Mouse (Mus musculus): ENCODE data around the gene Npb.

Npb gene

GRCm38 (mm10) chr11:120608241-120609034 is at the start of gene Npb:
Npb (plus strand) TSS chr11:120608477.
- DNase-seq (ENCODE audit: low read depth): no peak

GRCm38 (mm10) chr11:120558843-120559242 is 49.4 kb upstream of the Npb start:
- peak; percentile 47 for DNase-seq (ENCODE audit: low read depth)

DNA sequence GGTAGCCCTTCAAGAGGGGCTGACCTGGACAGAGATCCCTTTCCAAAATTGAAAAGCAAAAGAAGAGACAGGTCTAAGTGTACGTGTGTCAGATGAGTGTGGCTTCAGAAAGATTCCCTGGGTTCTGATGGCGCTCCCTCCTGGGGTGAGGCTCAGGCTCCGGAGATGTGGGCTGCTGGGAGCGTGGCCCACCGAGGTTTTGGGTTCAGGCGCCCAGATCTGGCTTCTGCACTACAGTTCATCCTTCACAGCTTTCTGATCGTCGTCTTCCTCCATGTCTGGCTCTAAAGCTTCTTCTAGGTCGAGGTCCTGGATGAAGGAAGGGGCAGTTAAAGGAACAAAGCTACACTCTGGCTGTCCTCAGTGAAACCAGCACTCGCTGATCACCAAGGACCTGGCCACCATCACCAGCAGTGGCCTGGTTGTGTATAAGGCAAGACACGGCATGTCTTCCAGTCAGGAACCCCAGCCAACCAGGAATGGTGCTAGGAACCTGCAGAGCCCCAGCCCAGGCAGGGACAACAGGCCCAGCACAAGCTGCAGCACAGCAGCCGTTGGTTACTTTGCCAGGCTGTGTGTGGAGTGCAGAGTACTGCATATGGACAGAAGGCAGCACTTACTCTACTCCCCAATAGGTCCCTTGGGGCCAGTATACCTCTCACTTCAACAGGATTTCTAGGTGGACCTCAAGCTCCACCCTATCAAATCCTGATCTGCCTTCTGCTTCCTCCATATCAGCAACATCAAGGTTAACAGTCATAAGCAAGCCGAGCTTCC is 47.1 kb upstream of the Npb start:
- DNase-seq (ENCODE audit: low read depth): no peak

DNA sequence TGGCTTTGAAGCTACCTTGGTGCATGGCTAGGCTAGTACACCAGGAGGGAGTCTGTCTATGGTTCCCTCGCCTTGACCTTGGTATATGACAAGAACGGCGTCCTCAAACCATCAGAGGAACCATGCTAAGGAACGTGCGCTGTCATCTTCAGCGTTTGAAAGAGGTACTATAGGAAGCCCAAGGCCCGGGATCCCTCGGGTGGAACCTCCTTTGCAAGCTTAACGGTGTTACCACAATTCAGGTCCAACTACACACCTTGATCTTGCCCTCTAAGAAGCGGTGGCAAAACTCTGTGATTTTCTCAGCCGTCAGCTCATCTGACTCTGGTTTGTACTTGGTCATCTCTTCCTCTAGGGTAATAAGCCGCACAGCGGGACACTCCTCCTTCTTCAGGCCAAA is 45.3 kb upstream of the Npb start:
- no peak for DNase-seq (ENCODE audit: low read depth)

DNA sequence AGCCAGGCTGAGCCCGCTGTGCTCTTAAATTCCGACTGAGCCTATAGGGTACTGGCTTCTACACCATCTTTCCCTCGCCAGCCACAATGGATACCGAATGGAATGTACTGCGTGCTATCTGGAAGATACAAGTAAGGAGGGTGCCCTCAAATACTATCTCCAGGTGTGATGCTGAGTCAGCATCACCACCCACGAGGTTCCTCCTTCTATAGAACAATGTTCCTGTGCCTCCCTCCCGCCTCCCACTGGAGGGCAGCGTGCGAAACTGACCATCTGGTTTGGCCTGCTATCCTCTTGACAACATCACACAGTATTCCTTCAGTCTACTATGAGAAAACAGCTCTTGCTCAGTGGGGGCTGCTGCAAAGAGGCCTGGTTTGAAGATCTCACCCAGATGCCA is 43.2 kb upstream of the Npb start:
- no peak for DNase-seq (ENCODE audit: low read depth)

- DNase-seq (ENCODE audit: low read depth): no peak
These were observed 40.0 kb upstream of the Npb start for GRCm38 (mm10) chr11:120568324-120568723.

GRCm38 (mm10) chr11:120571122-120571521 is 37.2 kb upstream of the Npb start:
- DNase-seq (ENCODE audit: low read depth): peak; percentile 75

GRCm38 (mm10) chr11:120571754-120572416 is 36.4 kb upstream of the Npb start:
- DNase-seq (ENCODE audit: low read depth): no peak

- DNase-seq (ENCODE audit: low read depth): peak; percentile 38
These were observed 35.9 kb upstream of the Npb start for GRCm38 (mm10) chr11:120572417-120572751.

DNA sequence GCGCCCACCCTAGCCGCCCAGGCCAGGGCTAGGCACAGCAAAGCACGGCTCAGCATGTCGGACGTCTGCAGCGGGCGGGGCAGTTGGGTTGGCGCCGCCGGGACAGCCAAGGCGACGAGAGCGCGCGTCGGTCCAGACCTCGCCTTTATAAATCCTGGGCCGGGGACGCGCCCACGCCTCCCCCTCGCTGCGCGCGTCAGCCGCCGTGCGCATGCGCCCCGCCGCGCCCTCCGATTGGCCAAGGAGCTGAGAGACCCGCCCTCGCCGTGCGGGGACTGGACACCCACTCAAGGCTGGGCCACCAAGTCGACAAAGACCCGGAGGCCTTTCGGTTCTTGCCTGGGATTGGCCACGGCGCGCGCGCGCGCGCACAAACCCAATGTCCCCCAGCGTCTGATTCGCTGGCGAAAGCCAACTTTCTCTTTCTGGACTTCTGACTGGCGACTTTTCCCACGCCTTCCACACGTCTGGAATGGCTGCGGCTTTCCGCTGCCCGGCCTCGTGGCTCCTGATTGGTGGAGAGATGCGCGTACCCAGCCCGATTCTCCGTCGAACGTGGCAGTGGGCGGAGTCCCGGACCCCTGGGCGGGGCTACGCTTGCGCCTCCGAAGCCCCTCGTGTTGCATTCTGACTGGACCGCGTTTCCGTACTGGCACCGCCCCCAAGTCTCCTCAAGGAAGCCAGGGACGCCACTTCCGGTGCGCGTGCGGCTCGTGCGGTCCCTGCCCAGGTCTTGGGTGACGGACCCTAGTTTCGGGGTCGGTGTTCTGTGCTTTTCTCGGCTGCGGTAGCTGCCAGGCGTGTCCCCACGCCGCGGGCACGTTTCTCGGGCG is 35.3 kb upstream of the Npb start, which contains the start of gene P4hb:
TSS of gene P4hb (minus strand) at position 502 of the 833 bp plus-strand sequence.
- peak; percentile 100 for DNase-seq (ENCODE audit: low read depth)

GRCm38 (mm10) chr11:120573585-120574277 is 34.5 kb upstream of the Npb start:
- no peak for DNase-seq (ENCODE audit: low read depth)

- DNase-seq (ENCODE audit: low read depth): peak; percentile 35
These were observed 34.0 kb upstream of the Npb start for GRCm38 (mm10) chr11:120574278-120574600.

- no peak for DNase-seq (ENCODE audit: low read depth)
These were observed 33.2 kb upstream of the Npb start for GRCm38 (mm10) chr11:120575046-120575445.

DNA sequence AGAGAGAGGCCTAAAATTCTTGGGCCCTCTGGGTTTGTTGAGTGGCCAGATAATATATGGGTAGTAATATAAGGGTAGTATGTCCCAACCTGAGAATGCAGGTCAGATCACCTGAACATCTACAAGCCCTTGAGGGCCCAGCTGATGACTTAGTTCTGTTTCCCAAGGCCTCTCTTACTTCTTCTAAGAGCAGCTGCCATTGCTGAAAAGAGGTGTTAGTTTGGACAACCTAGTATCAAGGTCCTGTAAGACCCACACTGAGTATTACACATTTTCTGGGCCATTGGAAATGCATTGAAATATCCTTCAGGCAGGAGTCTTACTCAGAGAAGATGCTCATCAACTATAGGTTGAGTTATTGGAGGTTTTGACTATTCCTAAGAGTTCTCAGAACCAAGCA is 32.3 kb upstream of the Npb start:
- DNase-seq (ENCODE audit: low read depth): no peak

GRCm38 (mm10) chr11:120576365-120576981 is 31.8 kb upstream of the Npb start:
- no peak for DNase-seq (ENCODE audit: low read depth)

GRCm38 (mm10) chr11:120577211-120578023 is 30.9 kb upstream of the Npb start:
- DNase-seq (ENCODE audit: low read depth): peak; percentile 80

DNA sequence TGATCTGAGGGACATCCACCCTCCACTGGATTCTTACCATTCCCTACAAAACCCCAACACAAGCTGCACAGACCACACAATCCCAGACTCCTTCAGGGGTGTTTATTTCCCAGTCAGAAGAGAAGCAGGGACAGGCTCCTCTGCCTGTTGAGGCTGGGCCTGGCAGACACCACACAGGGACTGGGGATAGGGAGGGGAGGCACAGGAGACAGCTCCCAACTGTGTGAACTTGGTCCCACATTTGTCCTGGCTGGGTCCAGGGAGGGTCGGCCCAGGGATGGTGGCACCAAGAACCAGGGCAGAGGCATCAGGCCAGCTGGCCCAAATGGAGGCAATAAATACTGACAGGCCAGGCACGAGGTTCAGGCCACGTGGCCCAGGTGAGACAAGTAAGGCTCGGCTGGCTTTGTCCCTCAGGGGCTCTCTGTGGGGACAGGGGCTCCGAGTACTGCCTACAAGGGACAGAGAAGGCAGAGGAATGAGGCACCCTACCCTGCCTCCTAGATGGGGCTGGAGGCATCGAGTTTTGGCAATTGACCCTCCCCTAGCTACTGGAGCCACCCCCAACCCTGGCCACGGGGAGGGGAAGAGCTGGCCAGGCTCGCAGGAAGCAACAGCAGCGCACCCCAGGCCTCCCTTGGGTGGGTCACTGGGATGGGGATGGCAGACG is 30.1 kb upstream of the Npb start:
- no peak for DNase-seq (ENCODE audit: low read depth)

DNA sequence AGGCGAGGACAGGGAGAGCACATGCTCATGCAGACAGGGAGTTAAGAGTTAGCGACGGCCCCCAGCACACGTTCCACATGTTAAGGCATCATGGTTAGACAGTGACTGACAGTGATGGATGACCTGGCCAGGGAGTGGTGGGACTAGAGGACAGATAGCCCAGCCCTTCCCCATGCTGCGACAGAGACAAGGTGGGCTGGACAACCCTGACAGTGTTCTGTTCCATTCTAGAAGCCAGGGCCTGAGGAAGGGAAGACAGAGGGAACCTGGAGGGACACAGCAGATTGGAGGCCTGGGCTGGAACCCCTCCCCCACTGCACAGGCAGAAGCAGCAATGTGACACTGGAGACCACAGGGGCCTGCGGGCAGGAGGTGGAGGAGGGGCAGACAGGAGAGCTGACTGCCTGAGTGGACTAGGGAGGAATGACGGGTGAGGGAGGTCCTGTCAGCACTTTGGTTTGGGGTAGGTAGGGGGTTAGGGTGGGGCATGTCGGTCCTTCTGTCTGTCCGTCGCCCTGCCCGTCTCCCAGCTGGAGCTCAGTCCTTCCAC is 29.5 kb upstream of the Npb start:
- DNase-seq (ENCODE audit: low read depth): no peak
